Mouse (Mus musculus) embryonic facial prominence, embryonic 13.5 days (tissue): Measurements from ENCODE around the gene Gm49395. TPM values are rescaled to one million over a fixed set of nuclear protein-coding genes. Genes with fewer than 3 reads are reported as not detected.

Experiments
- ATAC-seq: fragments of 200-750 bp; cut with Nextera tagmentation; 2 replicates; pipeline ENCODE4 v1.8.0; 2017; ENCODE audit warnings: low read depth; ENCODE audit not compliant: insufficient number of reproducible peaks, insufficient read depth, low FRiP score, low TSS enrichment
- H3K27ac ChIP-seq: fragments of 300-500 bp; sonication (generic); 2 replicates; pipeline ENCODE4 v1.5.1; 2015; ENCODE audit warnings: moderate library complexity, mild to moderate bottlenecking, inconsistent platforms
- H3K27me3 ChIP-seq: fragments of 300-500 bp; sonication (generic); 2 replicates; pipeline ENCODE4 v1.6.1; 2015; ENCODE audit warnings: mild to moderate bottlenecking, inconsistent platforms
- H3K36me3 ChIP-seq: fragments of 300-500 bp; sonication (generic); 2 replicates; pipeline ENCODE4 v1.6.1; 2015; ENCODE audit warnings: mild to moderate bottlenecking, inconsistent platforms
- H3K4me1 ChIP-seq: fragments of 300-500 bp; sonication (generic); 2 replicates; pipeline ENCODE4 v1.6.1; 2015; ENCODE audit warnings: inconsistent platforms
- H3K4me2 ChIP-seq: fragments of 300-500 bp; sonication (generic); 2 replicates; pipeline ENCODE4 v1.6.1; 2015; ENCODE audit warnings: moderate library complexity, mild to moderate bottlenecking, inconsistent platforms
- H3K4me3 ChIP-seq: fragments of 300-500 bp; sonication (generic); 2 replicates; pipeline ENCODE4 v1.5.1; 2015; ENCODE audit warnings: mild to moderate bottlenecking, inconsistent platforms
- H3K9ac ChIP-seq: fragments of 300-500 bp; sonication (generic); 2 replicates; pipeline ENCODE4 v1.6.1; 2015; ENCODE audit warnings: mild to moderate bottlenecking, inconsistent platforms
- H3K9me3 ChIP-seq: fragments of 300-500 bp; sonication (generic); 2 replicates; pipeline ENCODE4 v1.6.1; 2016; ENCODE audit warnings: inconsistent platforms
- WGBS: fragments of 180-500 bp; shearing (Covaris S2); methylation state at CpG from one replicate; pipeline ENCODE4 v1.1.7; 2015; ENCODE audit warnings: mixed read lengths; 5-methylcytosine and 5-hydroxymethylcytosine counted together
- polyA plus RNA-seq: library from polyadenylated mRNA; unstranded; fragments of >200 nt; fragmentation: Nextera tagmentation; extraction: Ambion mirVana; gene quantifications from 2 replicates; pipeline ENCODE4 v1.2.1, GENCODE M21; 2015

Gene Gm49395
- polyA plus RNA-seq, 1 experiment from 2014 or later, result 2.6 TPM

GRCm38 (mm10) chr13:115078997-115079685, 22.6 kb downstream of the Gm49395 start:
- Histone ChIP-seq H3K27me3 (no peaks in the 10 kb centered on the region), H3K4me1 (no peaks in the 10 kb centered on the region), H3K36me3 (no peaks in the 10 kb centered on the region), H3K4me3 (no peak overlapping the region), H3K9me3 (no peaks in the 10 kb centered on the region), H3K9ac (no peak overlapping the region), H3K27ac (no peak overlapping the region), H3K4me2 (no peak overlapping the region)
- 83% methylated on average over 6 of the region's 6 CpGs for WGBS
- ATAC-seq, result no peak

- Histone ChIP-seq H3K27me3 (no peaks in the 10 kb centered on the region), H3K27ac (no peak overlapping the region), H3K9me3 (no peaks in the 10 kb centered on the region), H3K36me3 (no peaks in the 10 kb centered on the region), H3K4me3 (no peak overlapping the region), H3K4me2 (no peak overlapping the region), H3K4me1 (no peaks in the 10 kb centered on the region), H3K9ac (no peak overlapping the region)
- ATAC-seq, result no peak
- WGBS, result 81% methylated on average over 9 of the region's 9 CpGs
These were observed 24.2 kb downstream of the Gm49395 start for GRCm38 (mm10) chr13:115077346-115078134.

- ATAC-seq, result no peak
- no peak overlapping the region for H3K4me3 ChIP-seq
- 93% methylated on average over 6 of the region's 6 CpGs for WGBS
- H3K4me1 ChIP-seq, result no peaks in the 10 kb centered on the region
- no peak overlapping the region for H3K4me2 ChIP-seq
- no peaks in the 10 kb centered on the region for H3K36me3 ChIP-seq
- no peak overlapping the region for H3K27ac ChIP-seq
- H3K27me3 ChIP-seq, result no peaks in the 10 kb centered on the region
- H3K9me3 ChIP-seq, result no peaks in the 10 kb centered on the region
- no peak overlapping the region for H3K9ac ChIP-seq
These were observed 29.3 kb downstream of the Gm49395 start for GRCm38 (mm10) chr13:115072386-115072785.

GRCm38 (mm10) chr13:115071431-115071830, 30.3 kb downstream of the Gm49395 start:
- Histone ChIP-seq H3K4me2 (no peak overlapping the region), H3K4me1 (no peaks in the 10 kb centered on the region), H3K36me3 (no peaks in the 10 kb centered on the region), H3K9me3 (no peaks in the 10 kb centered on the region), H3K27me3 (no peaks in the 10 kb centered on the region), H3K27ac (no peak overlapping the region), H3K4me3 (no peak overlapping the region), H3K9ac (no peak overlapping the region)
- 80% methylated on average over 3 of the region's 3 CpGs for WGBS
- ATAC-seq, result no peak

GRCm38 (mm10) chr13:115067968-115068330, 33.8 kb downstream of the Gm49395 start:
- H3K9ac ChIP-seq, result no peak overlapping the region
- H3K4me2 ChIP-seq, result no peak overlapping the region
- WGBS, result 91% methylated on average over 1 of the region's 1 CpGs
- no peaks in the 10 kb centered on the region for H3K4me1 ChIP-seq
- no peaks in the 10 kb centered on the region for H3K36me3 ChIP-seq
- no peaks in the 10 kb centered on the region for H3K9me3 ChIP-seq
- no peak overlapping the region for H3K27ac ChIP-seq
- no peak for ATAC-seq
- no peak overlapping the region for H3K4me3 ChIP-seq
- no peaks in the 10 kb centered on the region for H3K27me3 ChIP-seq

- Histone ChIP-seq H3K9me3 (no peaks in the 10 kb centered on the region), H3K9ac (no peak overlapping the region), H3K27ac (no peak overlapping the region), H3K36me3 (no peaks in the 10 kb centered on the region), H3K27me3 (no peaks in the 10 kb centered on the region), H3K4me3 (no peak overlapping the region), H3K4me2 (no peak overlapping the region), H3K4me1 (no peaks in the 10 kb centered on the region)
- ATAC-seq, result no peak
- WGBS, result 85% methylated on average over 4 of the region's 4 CpGs
These were observed 34.3 kb downstream of the Gm49395 start for GRCm38 (mm10) chr13:115067324-115067967.

- Histone ChIP-seq H3K4me2 (no peak overlapping the region), H3K9ac (no peak overlapping the region), H3K27me3 (no peaks in the 10 kb centered on the region), H3K4me3 (no peak overlapping the region), H3K9me3 (no peaks in the 10 kb centered on the region), H3K36me3 (no peaks in the 10 kb centered on the region), H3K4me1 (no peaks in the 10 kb centered on the region), H3K27ac (no peak overlapping the region)
- 79% methylated on average over 5 of the region's 5 CpGs for WGBS
- ATAC-seq, result no peak
These were observed 44.2 kb downstream of the Gm49395 start for GRCm38 (mm10) chr13:115057555-115057954.

- H3K4me1 ChIP-seq, result no peaks in the 10 kb centered on the region
- no peaks in the 10 kb centered on the region for H3K27me3 ChIP-seq
- no peak overlapping the region for H3K9ac ChIP-seq
- no peak for ATAC-seq
- no peak overlapping the region for H3K27ac ChIP-seq
- H3K4me2 ChIP-seq, result no peak overlapping the region
- 54% methylated on average over 9 of the region's 9 CpGs for WGBS
- H3K4me3 ChIP-seq, result no peak overlapping the region
- no peaks in the 10 kb centered on the region for H3K36me3 ChIP-seq
- no peaks in the 10 kb centered on the region for H3K9me3 ChIP-seq
These were observed 46.9 kb downstream of the Gm49395 start for GRCm38 (mm10) chr13:115054783-115055182.

- no peak overlapping the region for H3K9ac ChIP-seq
- H3K4me1 ChIP-seq, result no peaks in the 10 kb centered on the region
- H3K9me3 ChIP-seq, result no peaks in the 10 kb centered on the region
- H3K4me3 ChIP-seq, result no peak overlapping the region
- H3K27ac ChIP-seq, result no peak overlapping the region
- 82% methylated on average over 7 of the region's 7 CpGs for WGBS
- no peak for ATAC-seq
- no peak overlapping the region for H3K4me2 ChIP-seq
- H3K36me3 ChIP-seq, result no peaks in the 10 kb centered on the region
- no peaks in the 10 kb centered on the region for H3K27me3 ChIP-seq
These were observed 49.2 kb downstream of the Gm49395 start for GRCm38 (mm10) chr13:115052568-115052967.

- no peak overlapping the region for H3K4me2 ChIP-seq
- no peak overlapping the region for H3K9ac ChIP-seq
- WGBS, result 85% methylated on average over 13 of the region's 13 CpGs
- ATAC-seq, result no peak
- no peaks in the 10 kb centered on the region for H3K36me3 ChIP-seq
- no peaks in the 10 kb centered on the region for H3K4me1 ChIP-seq
- H3K4me3 ChIP-seq, result no peak overlapping the region
- no peak overlapping the region for H3K27ac ChIP-seq
- no peaks in the 10 kb centered on the region for H3K27me3 ChIP-seq
- H3K9me3 ChIP-seq, result no peaks in the 10 kb centered on the region
These were observed 50.8 kb downstream of the Gm49395 start for GRCm38 (mm10) chr13:115050660-115051559.

GRCm38 (mm10) chr13:115042652-115043051, 59.1 kb downstream of the Gm49395 start:
- H3K4me1 ChIP-seq, result no peaks in the 10 kb centered on the region
- H3K9ac ChIP-seq, result no peak overlapping the region
- H3K4me3 ChIP-seq, result no peak overlapping the region
- no peak for ATAC-seq
- WGBS, result 62% methylated on average over 2 of the region's 2 CpGs
- no peaks in the 10 kb centered on the region for H3K36me3 ChIP-seq
- H3K27ac ChIP-seq, result no peak overlapping the region
- H3K9me3 ChIP-seq, result no peaks in the 10 kb centered on the region
- H3K27me3 ChIP-seq, result no peaks in the 10 kb centered on the region
- no peak overlapping the region for H3K4me2 ChIP-seq
